Mouse (Mus musculus) left cerebral cortex, postnatal 14 days (tissue): Measurements from ENCODE around the gene Hhipl2. TPM values are rescaled to one million over a fixed set of nuclear protein-coding genes. Genes with fewer than 3 reads are reported as not detected.

Experiments
- DNase-seq, 2 experiments: peaks; one replicate each; pipeline ENCODE4 v3.0.0; 2021 to 2022; ENCODE audit warnings: low spot score in 2 of 2, mixed read lengths in 1 of 2
- intact Hi-C: fragments of 180-260 bp; cut with DNase I; formaldehyde crosslinking; loops from one replicate; pipeline ENCODE4 v1.15.1; 2025
- total RNA-seq, 2 experiments: library from RNA; stranded (reverse); gene quantifications; 2 replicates each; pipeline ENCODE4 v1.2.3; 2021

Gene Hhipl2
- total RNA-seq, 2 experiments from 2014 or later: 0.20 TPM; not detected in 1

- peak; percentile 90 to 92 for DNase-seq
- intact Hi-C loops: no loop called here
These were observed 24.2 kb downstream of the Hhipl2 start for GRCm38 (mm10) chr1:183442015-183442774.

GRCm38 (mm10) chr1:183453066-183453465 lies 35.1 kb downstream of the Hhipl2 start:
- intact Hi-C loops: no loop called here
- no peak for DNase-seq

Other genes with a start within 250 kb of the Hhipl2 start
- 1 to 10 TPM; 5.1 to 5.9 TPM for gene Disp1, start 196.7 kb upstream of the Hhipl2 start, total RNA-seq
- gene Aida, start 121.6 kb upstream of the Hhipl2 start, total RNA-seq: 10 to 100 TPM; 45.6 to 48.4 TPM
- 10 to 100 TPM; 56.3 to 58.6 TPM for gene Brox, start 120.9 kb upstream of the Hhipl2 start, total RNA-seq
- gene Mia3, start 48.7 kb upstream of the Hhipl2 start, total RNA-seq: 100 to 1,000 TPM; 258 to 271 TPM
- gene Taf1a, start 29.2 kb upstream of the Hhipl2 start, total RNA-seq: 10 to 100 TPM; 14.8 to 15.4 TPM